8 mouse cellular contexts compared by ENCODE assay signal in the genomic region with DNA sequence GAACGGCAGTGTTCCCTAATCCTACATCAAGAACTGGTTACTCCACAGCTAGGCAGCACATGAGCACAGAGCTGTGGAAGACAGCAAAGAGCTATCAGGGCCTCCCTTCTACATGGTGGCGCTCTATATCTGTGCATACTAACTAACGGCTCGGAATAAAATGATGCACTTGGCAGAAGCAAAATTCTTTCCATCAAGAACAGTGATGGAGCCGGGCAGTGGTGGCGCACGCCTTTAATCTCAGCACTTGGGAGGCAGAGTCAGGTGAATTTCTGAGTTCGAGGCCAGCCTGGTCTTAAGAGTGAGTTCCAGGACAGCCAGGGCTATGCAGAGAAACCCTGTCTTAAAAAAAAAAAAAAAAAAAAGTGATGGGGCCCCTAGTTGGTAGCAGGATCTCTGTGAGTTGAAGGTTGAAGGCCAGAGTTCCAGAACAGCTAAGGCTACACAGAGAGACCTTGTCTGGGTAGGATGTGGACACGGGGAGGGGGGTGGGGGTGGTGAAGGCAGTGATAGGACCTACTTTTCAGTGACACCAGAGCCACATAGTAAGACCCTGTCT. TPM values are rescaled to one million over a fixed set of nuclear protein-coding genes. Genes with fewer than 3 reads are reported as not detected.
DNase-seq lines count a peak whose midpoint lies in the region; ATAC-seq and TF ChIP-seq lines count a peak whose summit lies in the region.

A gene (minus strand): TSS at position 85 of the 559 bp plus-strand sequence.

- no peak for ATAC-seq in hindbrain, embryonic 12.5 days (ENCODE audit: low FRiP score)
- peak; percentile 71 for ATAC-seq in liver, embryonic 13.5 days (ENCODE audit: low read depth)
- ATAC-seq in neural tube, embryonic 14.5 days (ENCODE audit: low read depth) = no peak

- in situ Hi-C loops in ES-E14 (cut with MboI; ENCODE audit: low sequenced_read_pairs in 2 of 2, unreplicated experiment in 2 of 2) = no loop called here

- no peaks in the 10 kb centered on the region for H3K9me3 ChIP-seq in ES-E14 (ENCODE audit: control insufficient read depth, insufficient read depth, low read depth, low read length)
- H3K9me3 ChIP-seq in embryonic facial prominence, embryonic 10.5 days = no peaks in the 10 kb centered on the region
- no peaks in the 10 kb centered on the region for H3K9me3 ChIP-seq in hindbrain, embryonic 12.5 days (replicated peaks)
- no peaks in the 10 kb centered on the region for H3K9me3 ChIP-seq in liver, embryonic 13.5 days (replicated peaks)
- H3K9me3 ChIP-seq in neural tube, embryonic 14.5 days (ENCODE audit: control insufficient read depth, low read length) = no peaks in the 10 kb centered on the region

- peak within 1 kb of the TSS; percentile 32 to 49 for H3K4me3 ChIP-seq in ES-E14 (ENCODE audit: insufficient read depth in 1 of 2, low read depth in 1 of 2, low read length in 2 of 2, poor library complexity in 1 of 2, severe bottlenecking in 1 of 2)
- H3K4me3 ChIP-seq in embryonic facial prominence, embryonic 10.5 days = peak within 1 kb of the TSS; percentile 74
- H3K4me3 ChIP-seq in hindbrain, embryonic 12.5 days = peak within 1 kb of the TSS; percentile 58
- H3K4me3 ChIP-seq in liver, embryonic 13.5 days (replicated peaks) = peak within 1 kb of the TSS; percentile 77
- peak within 1 kb of the TSS; percentile 47 for H3K4me3 ChIP-seq in neural tube, embryonic 14.5 days (ENCODE audit: low read depth, low read length)

- peak within 1 kb of the TSS; percentile 43 for H3K9ac ChIP-seq in ES-E14 (ENCODE audit: insufficient read depth, low read depth, low read length, poor library complexity, severe bottlenecking)
- peak within 1 kb of the TSS; percentile 68 for H3K9ac ChIP-seq in hindbrain, embryonic 12.5 days
- H3K9ac ChIP-seq in liver, embryonic 13.5 days = peak within 1 kb of the TSS; percentile 74
- H3K9ac ChIP-seq in neural tube, embryonic 14.5 days (replicated peaks; ENCODE audit: low read depth, low read length) = peak within 1 kb of the TSS; percentile 56

- H3K4me1 ChIP-seq in ES-E14 (ENCODE audit: control insufficient read depth in 2 of 2, insufficient read depth in 2 of 2, low read length in 2 of 2, poor library complexity in 1 of 2) = no peaks in the 10 kb centered on the region
- H3K4me1 ChIP-seq in embryonic facial prominence, embryonic 10.5 days = peaks cover 6% of the 10 kb centered on the region; the same call in 1 of the 2 replicates
- no peaks in the 10 kb centered on the region for H3K4me1 ChIP-seq in hindbrain, embryonic 12.5 days
- peaks cover 14% of the 10 kb centered on the region for H3K4me1 ChIP-seq in liver, embryonic 13.5 days (replicated peaks)
- no peaks in the 10 kb centered on the region for H3K4me1 ChIP-seq in neural tube, embryonic 14.5 days (ENCODE audit: control insufficient read depth, insufficient read depth, low read length)

- H3K27me3 ChIP-seq in embryonic facial prominence, embryonic 10.5 days (replicated peaks; ENCODE audit: low read depth, poor library complexity, severe bottlenecking) = peaks cover 4% of the 10 kb centered on the region; the same call in 1 of the 2 replicates
- no peaks in the 10 kb centered on the region for H3K27me3 ChIP-seq in hindbrain, embryonic 12.5 days
- no peaks in the 10 kb centered on the region for H3K27me3 ChIP-seq in liver, embryonic 13.5 days
- H3K27me3 ChIP-seq in neural tube, embryonic 14.5 days (ENCODE audit: control insufficient read depth, insufficient read depth, low read length) = no peaks in the 10 kb centered on the region

- H3K4me2 ChIP-seq in hindbrain, embryonic 12.5 days (replicated peaks) = peak within 1 kb of the TSS; percentile 75
- peak within 1 kb of the TSS; percentile 80 for H3K4me2 ChIP-seq in liver, embryonic 13.5 days
- peak within 1 kb of the TSS; percentile 76 for H3K4me2 ChIP-seq in neural tube, embryonic 14.5 days (ENCODE audit: low read depth, low read length)

- H3K27ac ChIP-seq in ES-E14 (ENCODE audit: insufficient read depth, low read depth, low read length, poor library complexity, severe bottlenecking) = no peak within 1 kb of the TSS
- H3K27ac ChIP-seq in embryonic facial prominence, embryonic 10.5 days (replicated peaks) = peak within 1 kb of the TSS; percentile 90
- H3K27ac ChIP-seq in hindbrain, embryonic 12.5 days = 0 out of 2 replicates have a peak within 1 kb of the TSS, but pooled peaks have one; percentile 5
- peak within 1 kb of the TSS; percentile 71 for H3K27ac ChIP-seq in liver, embryonic 13.5 days
- no peak within 1 kb of the TSS for H3K27ac ChIP-seq in neural tube, embryonic 14.5 days (ENCODE audit: low read depth, low read length)

- DNase-seq in cerebellum, adult 18-20 months = peak; percentile 12 to 19
- DNase-seq in cerebellum, adult 11-12 months = no peak
- no peak for DNase-seq in ES-E14 (ENCODE audit: low read depth, low spot score)
- peak; percentile 17 for DNase-seq in embryonic facial prominence, embryonic 10.5 days (ENCODE audit: low spot score)
- DNase-seq in liver, embryonic 13.5 days = no peak
- DNase-seq in left cerebral cortex, postnatal 14 days (ENCODE audit: low spot score in 2 of 2) = no peak

- WGBS in embryonic facial prominence, embryonic 10.5 days = 79% methylated on average over 9 of the region's 9 CpGs
- WGBS in hindbrain, embryonic 12.5 days = 78% methylated on average over 9 of the region's 9 CpGs
- WGBS in liver, embryonic 13.5 days (ENCODE audit: insufficient replicate concordance) = 65% methylated on average over 9 of the region's 9 CpGs
- 77% methylated on average over 9 of the region's 9 CpGs for WGBS in neural tube, embryonic 14.5 days

- no peaks in the 10 kb centered on the region for H3K36me3 ChIP-seq in ES-E14 (ENCODE audit: control insufficient read depth, insufficient read depth, low read length, poor library complexity, severe bottlenecking)
- H3K36me3 ChIP-seq in embryonic facial prominence, embryonic 10.5 days (replicated peaks) = no peaks in the 10 kb centered on the region
- no peaks in the 10 kb centered on the region for H3K36me3 ChIP-seq in hindbrain, embryonic 12.5 days
- no peaks in the 10 kb centered on the region for H3K36me3 ChIP-seq in liver, embryonic 13.5 days
- H3K36me3 ChIP-seq in neural tube, embryonic 14.5 days (ENCODE audit: control insufficient read depth, insufficient read depth, low read length) = no peaks in the 10 kb centered on the region

- intact Hi-C loops in left cerebral cortex, postnatal 14 days (cut with DNase I) = loop anchor here (5.0 kb wide), 1 partner anchor 99 kb away; a partner anchor contains a TSS

TF ChIP-seq in ES-E14, 5 proteins besides CTCF, POLR2A, EP300 and RAD21:
- TF ChIP-seq CHD2 (IDR thresholded peaks at IDR 0.05; ENCODE audit: low read depth, low read length) (no peak), MAFK (IDR thresholded peaks at IDR 0.05; ENCODE audit: insufficient read depth, low read depth, low read length) (no peak), ZC3H11A (IDR thresholded peaks at IDR 0.05; ENCODE audit: borderline replicate concordance, low read depth, low read length) (no peak), HCFC1 (IDR thresholded peaks at IDR 0.05; ENCODE audit: borderline replicate concordance, insufficient read depth, low read length) (no peak), ZNF384 (IDR thresholded peaks at IDR 0.05; ENCODE audit: low read depth, low read length) (no peak)
TF ChIP-seq in ES-E14: peak in this region for 0.

RNA-seq across cellular contexts. Expression of the gene that starts here (rescaled TPM):
- 1.0 and 1.7 TPM in 2 replicates for total RNA-seq in ES-E14 (2012; rRNA removed)
- 4.4 and 6.1 TPM in 2 replicates for polyA plus RNA-seq in embryonic facial prominence, embryonic 10.5 days (2016; fragmentation: Nextera tagmentation; extraction: Ambion mirVana)
- 7.8 and 9.9 TPM in 2 replicates for polyA plus RNA-seq in hindbrain, embryonic 12.5 days (2016; fragmentation: Nextera tagmentation; extraction: Ambion mirVana)
- 10.6 and 13.6 TPM in 2 replicates for polyA plus RNA-seq in liver, embryonic 13.5 days (2015; fragmentation: Nextera tagmentation; extraction: Ambion mirVana)
- polyA plus RNA-seq in neural tube, embryonic 14.5 days (2014; fragmentation: Nextera tagmentation; extraction: Ambion mirVana) = 2.7 and 3.9 TPM in 2 replicates
- total RNA-seq in left cerebral cortex, postnatal 14 days (2021) = 1 to 10 TPM in 1 of 2 experiments, under 1 TPM in 1; 0.99 to 2.0 TPM

Comparison
In these comparisons a context has a peak if more than half of its experiments do, and no peak if none do; other contexts are left out.
1. DNase-seq: peak in cerebellum, adult 18-20 months (2 of 2) and embryonic facial prominence, embryonic 10.5 days (single experiment); none in cerebellum, adult 11-12 months (single experiment), ES-E14 (single experiment), liver, embryonic 13.5 days (single experiment) and left cerebral cortex, postnatal 14 days (0 of 2).
2. H3K27ac ChIP-seq: peak in embryonic facial prominence, embryonic 10.5 days (single experiment), hindbrain, embryonic 12.5 days (single experiment) and liver, embryonic 13.5 days (single experiment); none in ES-E14 (single experiment) and neural tube, embryonic 14.5 days (single experiment).
3. Peak in every context shown above with its lines, with median percentiles within 50 percentile points of each other: H3K4me3 ChIP-seq, H3K9ac ChIP-seq and H3K4me2 ChIP-seq.